Mouse (Mus musculus): ENCODE measurements around the gene Rpl13.

- no peak for TF ChIP-seq POLR2A (IDR thresholded peaks at IDR 0.05; ENCODE audit: control insufficient read depth, extremely low read depth, insufficient read depth, low read length, poor library complexity)
- TF ChIP-seq CTCF (IDR thresholded peaks at IDR 0.05; ENCODE audit: borderline replicate concordance, control insufficient read depth, extremely low read depth, insufficient read depth, low read length, poor library complexity), result no peak
Observed at GRCm38 (mm10) chr8:123083610-123084009, 18.5 kb upstream of the Rpl13 start.

Data from thymus, adult 2 months (tissue).